Mouse (Mus musculus) forebrain, embryonic 11.5 days (tissue): ENCODE results near the gene Plg. TPM values are rescaled to one million over a fixed set of nuclear protein-coding genes. Genes with fewer than 3 reads are reported as not detected.

ENCODE experiments used
- ATAC-seq: fragments of 200-750 bp; cut with Nextera tagmentation; replicated peaks from 2 replicates; pipeline ENCODE4 v1.8.0; 2017; ENCODE audit warnings: moderate TSS enrichment; ENCODE audit not compliant: low FRiP score
- DNase-seq: peaks from one replicate; pipeline ENCODE4 v3.0.0-alpha.2; 2017; ENCODE audit warnings: low spot score
- H3K27ac ChIP-seq: fragments of 300-500 bp; sonication (generic); 2 replicates; pipeline ENCODE4 v1.5.1; 2014; ENCODE audit warnings: low read depth, low read length
- H3K27me3 ChIP-seq: fragments of 300-500 bp; sonication (generic); 2 replicates; pipeline ENCODE4 v1.6.1; 2014; ENCODE audit warnings: mild to moderate bottlenecking, low read length, mixed read lengths; ENCODE audit not compliant: control insufficient read depth, insufficient read depth
- H3K36me3 ChIP-seq: fragments of 300-500 bp; sonication (generic); 2 replicates; pipeline ENCODE4 v1.6.1; 2014; ENCODE audit warnings: mild to moderate bottlenecking, low read length, moderate library complexity, mixed read lengths; ENCODE audit not compliant: control insufficient read depth, insufficient read depth
- H3K4me1 ChIP-seq: fragments of 300-500 bp; sonication (generic); replicated peaks from 2 replicates; pipeline ENCODE4 v1.6.1; 2014; ENCODE audit warnings: low read length, mixed read lengths; ENCODE audit not compliant: control insufficient read depth, insufficient read depth
- H3K4me2 ChIP-seq: fragments of 300-500 bp; sonication (generic); 2 replicates; pipeline ENCODE4 v1.6.1; 2014; ENCODE audit warnings: low read depth, mild to moderate bottlenecking, low read length, moderate library complexity, mixed read lengths; ENCODE audit not compliant: severe bottlenecking
- H3K4me3 ChIP-seq: fragments of 300-500 bp; sonication (generic); 2 replicates; pipeline ENCODE4 v1.5.1; 2014; ENCODE audit warnings: low read depth, low read length
- H3K9ac ChIP-seq: fragments of 300-500 bp; sonication (generic); 2 replicates; pipeline ENCODE4 v1.6.1; 2014; ENCODE audit warnings: low read length
- H3K9me3 ChIP-seq: fragments of 300-500 bp; sonication (generic); 2 replicates; pipeline ENCODE4 v1.6.1; 2016; ENCODE audit warnings: low read length, mixed read lengths; ENCODE audit not compliant: control insufficient read depth
- WGBS: fragments of 180-500 bp; shearing (Covaris S2); extraction: QIAGEN DNeasy Blood & Tissue Kit; methylation state at CpG from one replicate; pipeline ENCODE4 v1.1.7; 2014; 5-methylcytosine and 5-hydroxymethylcytosine counted together
- polyA plus RNA-seq: library from polyadenylated mRNA; unstranded; fragments of >200 nt; fragmentation: Nextera tagmentation; extraction: Ambion mirVana; gene quantifications from 2 replicates; pipeline ENCODE4 v1.2.1, GENCODE M21; 2014

The Plg gene
- polyA plus RNA-seq, 1 experiment from 2014 or later, result 0.07 TPM

DNA sequence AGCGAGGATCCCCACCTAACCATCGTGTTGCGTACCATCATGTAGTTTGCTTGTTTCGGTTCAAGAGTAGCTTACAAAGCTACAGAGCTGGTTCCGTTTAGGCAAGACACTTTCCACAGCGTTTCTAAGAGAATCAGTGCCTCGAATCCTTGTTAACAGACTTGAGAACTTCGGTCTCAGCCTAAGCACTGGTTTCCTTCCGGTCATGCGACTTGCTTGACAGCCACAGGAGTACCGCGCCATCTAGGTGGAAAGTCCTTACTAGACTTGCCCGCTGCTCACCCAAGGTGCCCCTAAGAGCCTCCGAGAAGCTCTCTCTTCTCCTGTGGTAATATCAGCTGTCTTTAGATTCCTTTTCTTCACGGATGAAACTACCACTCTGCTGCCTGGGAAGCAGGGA is 18.5 kb upstream of the Plg start:
- H3K4me3 ChIP-seq, result no peak overlapping the region
- H3K4me2 ChIP-seq, result no peak overlapping the region
- H3K27ac ChIP-seq, result no peak overlapping the region
- ATAC-seq (no peak), DNase-seq (no peak)
- no peaks in the 10 kb centered on the region for H3K4me1 ChIP-seq
- H3K27me3 ChIP-seq, result no peaks in the 10 kb centered on the region
- H3K36me3 ChIP-seq, result no peaks in the 10 kb centered on the region
- no peaks in the 10 kb centered on the region for H3K9me3 ChIP-seq
- H3K9ac ChIP-seq, result no peak overlapping the region
- 89% methylated on average over 15 of the region's 15 CpGs for WGBS

DNA sequence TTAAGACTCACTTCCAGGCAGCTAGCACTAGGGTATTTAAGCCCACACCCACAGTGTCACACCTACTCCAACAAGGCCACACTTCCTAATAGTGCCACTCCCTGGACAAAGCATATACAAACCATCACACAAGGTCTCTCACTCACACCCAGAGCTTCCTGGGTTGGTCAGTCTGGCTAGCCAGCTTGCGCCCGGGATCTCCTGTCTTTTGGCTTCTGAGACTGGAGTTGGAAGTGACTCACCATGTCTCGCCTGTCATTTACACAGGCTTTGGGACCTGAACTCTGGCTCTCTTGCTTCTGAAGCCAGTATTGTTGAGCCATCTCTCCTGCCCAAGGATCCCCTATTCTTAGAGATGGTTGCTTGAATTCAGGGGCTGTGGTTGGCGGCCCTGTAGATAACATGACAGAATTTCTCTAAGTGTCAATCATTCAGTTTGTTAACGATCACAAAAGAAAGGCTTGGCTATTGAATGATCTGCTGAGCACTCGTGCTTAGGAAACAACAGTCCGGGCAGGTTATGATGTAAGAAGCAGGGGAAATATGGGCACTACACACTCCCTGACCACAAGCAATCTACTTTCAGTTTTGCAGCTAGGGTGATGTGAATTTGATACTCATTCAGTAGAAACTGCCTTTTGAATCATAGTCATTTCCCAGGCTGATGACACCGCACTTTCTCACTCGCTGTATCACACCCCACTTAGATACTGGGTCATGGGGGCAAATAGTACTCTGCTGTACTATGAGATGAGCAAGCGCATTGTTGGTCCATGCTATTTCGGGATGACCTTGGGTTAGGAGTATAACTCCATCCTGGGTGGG is 14.6 kb upstream of the Plg start:
- WGBS, result 83% methylated on average over 11 of the region's 11 CpGs
- no peaks in the 10 kb centered on the region for H3K4me1 ChIP-seq
- no peak overlapping the region for H3K4me2 ChIP-seq
- H3K9me3 ChIP-seq, result no peaks in the 10 kb centered on the region
- ATAC-seq (no peak), DNase-seq (no peak)
- no peaks in the 10 kb centered on the region for H3K27me3 ChIP-seq
- no peaks in the 10 kb centered on the region for H3K36me3 ChIP-seq
- H3K27ac ChIP-seq, result no peak overlapping the region
- H3K4me3 ChIP-seq, result no peak overlapping the region
- H3K9ac ChIP-seq, result no peak overlapping the region

DNA sequence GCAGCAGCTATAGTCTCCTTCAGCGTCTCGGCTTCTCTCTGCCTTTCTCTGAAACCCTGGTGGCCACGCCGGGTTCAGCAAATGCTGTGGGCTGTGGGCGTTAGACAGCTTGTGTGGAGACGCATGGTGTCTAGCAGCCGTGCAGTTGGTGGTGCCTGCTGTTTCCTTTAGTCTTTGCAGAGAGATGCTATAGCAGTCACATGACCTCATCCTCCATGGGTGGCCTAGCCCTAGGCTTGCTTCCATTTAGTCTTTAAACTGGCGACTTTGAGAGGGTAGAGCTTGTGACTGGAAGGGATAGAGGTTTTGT is 14.0 kb upstream of the Plg start:
- Histone ChIP-seq H3K4me2 (no peak overlapping the region), H3K27ac (no peak overlapping the region), H3K9me3 (no peaks in the 10 kb centered on the region), H3K27me3 (no peaks in the 10 kb centered on the region), H3K4me1 (no peaks in the 10 kb centered on the region), H3K9ac (no peak overlapping the region), H3K4me3 (no peak overlapping the region), H3K36me3 (no peaks in the 10 kb centered on the region)
- DNase-seq (no peak), ATAC-seq (no peak)
- 60% methylated on average over 8 of the region's 8 CpGs for WGBS

DNA sequence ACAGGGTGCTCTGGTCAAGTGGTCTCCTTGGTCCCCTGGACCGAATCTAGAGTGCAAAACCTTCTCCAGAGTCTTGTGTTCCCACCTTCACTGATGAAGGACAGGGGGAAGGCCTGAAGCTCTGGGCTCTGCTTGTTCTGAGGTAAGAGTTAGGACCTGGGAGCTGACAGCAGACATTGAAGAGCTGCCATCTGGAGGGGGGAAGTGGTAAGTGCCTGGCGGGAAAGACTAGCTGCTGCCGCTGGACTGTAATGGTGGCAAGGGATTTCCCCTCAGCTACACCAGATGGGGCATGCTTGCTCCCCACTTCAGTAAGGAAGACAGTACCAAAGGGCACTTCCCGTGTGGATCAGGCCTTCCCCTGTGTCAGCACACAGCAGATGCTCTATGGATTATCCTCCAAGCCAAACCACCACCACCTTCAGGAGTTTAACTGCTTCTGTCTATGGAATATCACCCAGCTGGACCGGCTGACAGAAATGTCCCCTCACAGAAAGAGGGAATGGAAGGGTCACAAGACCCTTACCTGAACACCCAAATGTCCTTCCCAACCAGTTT is 11.0 kb upstream of the Plg start:
- WGBS, result 34% methylated on average over 5 of the region's 5 CpGs
- H3K9me3 ChIP-seq, result no peaks in the 10 kb centered on the region

DNA sequence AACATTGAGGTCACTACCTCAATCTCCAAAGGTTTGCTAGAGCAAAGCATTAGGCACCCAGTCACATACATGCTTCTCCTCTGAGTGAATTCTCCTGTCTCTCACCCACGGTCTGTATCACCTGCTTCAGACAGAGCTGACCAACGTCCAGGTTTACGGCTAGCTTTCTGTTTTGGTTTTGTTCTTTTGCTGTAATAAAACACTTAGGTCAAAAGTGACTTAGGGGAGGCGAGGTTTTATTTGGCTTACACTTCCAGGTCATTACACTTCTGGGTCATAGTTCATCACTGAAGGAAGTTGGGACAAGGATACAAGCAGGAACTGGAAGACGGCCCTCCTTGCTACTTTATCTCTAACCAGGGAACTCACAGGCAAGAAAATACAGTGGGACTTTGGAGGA is 9.0 kb upstream of the Plg start:
- Histone ChIP-seq H3K9ac (no peak overlapping the region), H3K36me3 (no peaks in the 10 kb centered on the region), H3K4me3 (no peak overlapping the region), H3K9me3 (no peaks in the 10 kb centered on the region), H3K4me2 (no peak overlapping the region), H3K27me3 (no peaks in the 10 kb centered on the region), H3K27ac (no peak overlapping the region), H3K4me1 (0 out of 2 replicates have a peak, but pooled peaks cover 2% of the 10 kb centered on the region)
- DNase-seq (no peak), ATAC-seq (no peak)
- WGBS, result 73% methylated on average over 5 of the region's 5 CpGs

More for the DNA sequence above, 11.0 kb upstream of the Plg start:
- DNase-seq (peak; percentile 67), ATAC-seq (peak; percentile 72)
- H3K27ac ChIP-seq, result no peak overlapping the region
- no peak overlapping the region for H3K4me3 ChIP-seq
- H3K36me3 ChIP-seq, result no peaks in the 10 kb centered on the region
- H3K4me1 ChIP-seq, result 0 out of 2 replicates have a peak, but pooled peaks cover 2% of the 10 kb centered on the region
- H3K4me2 ChIP-seq, result no peak overlapping the region
- H3K9ac ChIP-seq, result no peak overlapping the region
- no peaks in the 10 kb centered on the region for H3K27me3 ChIP-seq

DNA sequence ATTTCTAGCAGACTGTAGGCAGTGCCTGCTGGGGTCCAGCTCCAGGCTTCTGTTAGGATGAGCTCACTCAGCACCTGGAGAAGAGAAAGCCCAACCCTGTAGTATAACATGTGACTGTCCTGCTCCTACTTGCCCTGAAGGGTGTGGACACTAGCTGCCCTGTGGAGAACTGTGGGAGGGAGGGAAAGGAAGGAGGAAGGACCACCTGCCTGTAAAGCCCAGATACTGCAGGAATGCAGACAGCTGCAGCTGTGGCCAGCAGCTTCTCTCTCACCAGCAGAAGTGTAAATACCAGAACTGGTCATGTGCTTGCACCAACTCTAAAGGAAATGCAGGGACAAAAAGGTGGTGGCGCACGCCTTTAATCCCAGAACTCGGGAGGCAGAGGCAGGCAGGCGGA is 8.1 kb upstream of the Plg start:
- Histone ChIP-seq H3K27ac (no peak overlapping the region), H3K4me3 (no peak overlapping the region), H3K4me2 (no peak overlapping the region), H3K9ac (no peak overlapping the region), H3K9me3 (no peaks in the 10 kb centered on the region), H3K27me3 (no peaks in the 10 kb centered on the region), H3K4me1 (0 out of 2 replicates have a peak, but pooled peaks cover 2% of the 10 kb centered on the region), H3K36me3 (no peaks in the 10 kb centered on the region)
- DNase-seq (no peak), ATAC-seq (no peak)
- 81% methylated on average over 4 of the region's 4 CpGs for WGBS

DNA sequence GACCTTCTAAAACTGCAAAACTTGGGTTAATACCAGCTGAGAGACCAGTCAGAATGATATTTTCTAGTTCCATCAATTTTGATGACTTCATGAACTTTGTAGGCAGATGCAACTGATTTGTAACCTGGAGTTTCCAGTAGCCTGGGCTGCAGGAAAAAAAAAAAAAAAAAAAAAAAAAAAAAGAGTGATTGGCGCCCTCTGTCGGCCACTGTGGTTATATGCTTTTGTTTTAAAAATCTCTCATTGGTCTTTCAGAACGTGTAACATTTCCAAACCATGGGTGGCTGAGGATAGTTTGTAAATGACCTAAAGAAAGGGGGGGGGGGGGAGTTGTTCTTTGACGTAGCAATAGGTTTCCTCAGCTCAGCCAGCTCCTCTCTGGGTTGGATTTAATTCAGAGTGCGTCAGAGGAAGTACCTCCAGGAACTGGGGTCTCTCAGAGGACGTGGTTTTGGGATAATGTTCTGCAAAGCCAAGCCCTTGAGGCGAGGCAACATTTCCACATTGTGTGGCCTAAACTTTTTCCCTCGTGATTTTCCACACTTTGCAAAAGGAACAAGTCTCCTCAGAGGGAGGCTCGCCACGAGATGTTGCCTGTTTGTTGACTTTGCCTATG is 7.0 kb upstream of the Plg start:
- WGBS, result 37% methylated on average over 10 of the region's 10 CpGs
- Histone ChIP-seq H3K9me3 (no peaks in the 10 kb centered on the region), H3K4me2 (peak overlapping the region; percentile 15; the same call in 1 of the 2 replicates), H3K27ac (no peak overlapping the region), H3K27me3 (no peaks in the 10 kb centered on the region), H3K36me3 (no peaks in the 10 kb centered on the region), H3K4me1 (0 out of 2 replicates have a peak, but pooled peaks cover 2% of the 10 kb centered on the region), H3K9ac (no peak overlapping the region; the same call in 1 of the 2 replicates), H3K4me3 (no peak overlapping the region)
- DNase-seq (peak; percentile 59), ATAC-seq (no peak; the same call in 1 of the 2 replicates)

DNA sequence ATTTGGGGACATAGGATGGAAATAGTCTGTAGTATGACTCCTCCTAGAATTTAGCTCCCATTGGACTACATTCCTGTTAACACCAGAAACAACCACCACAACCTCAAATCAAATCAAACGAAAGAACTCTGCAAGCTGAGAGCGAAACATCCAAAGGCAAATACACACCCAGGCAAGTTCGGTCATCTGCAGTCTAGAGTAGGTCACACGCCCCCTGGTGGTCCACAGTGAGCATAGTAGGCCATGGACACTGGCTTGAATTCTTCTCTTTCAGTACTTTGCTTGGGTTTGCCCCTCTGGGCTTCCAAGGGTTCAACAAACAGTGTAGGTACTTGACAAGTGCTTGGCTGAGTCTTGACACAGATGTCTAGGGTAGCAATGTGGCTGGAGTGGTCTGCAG is 6.4 kb upstream of the Plg start:
- no peaks in the 10 kb centered on the region for H3K9me3 ChIP-seq
- 31% methylated on average over 4 of the region's 4 CpGs for WGBS
- peak; percentile 63 for ATAC-seq
- no peaks in the 10 kb centered on the region for H3K27me3 ChIP-seq
- DNase-seq, result peak; percentile 84
- H3K4me3 ChIP-seq, result no peak overlapping the region
- H3K36me3 ChIP-seq, result no peaks in the 10 kb centered on the region
- H3K9ac ChIP-seq, result no peak overlapping the region; the same call in 1 of the 2 replicates
- H3K4me1 ChIP-seq, result 0 out of 2 replicates have a peak, but pooled peaks cover 2% of the 10 kb centered on the region
- H3K4me2 ChIP-seq, result peak overlapping the region; percentile 15; the same call in 1 of the 2 replicates
- H3K27ac ChIP-seq, result no peak overlapping the region
